Mouse (Mus musculus) cerebellum, adult 9-11 months (tissue): ENCODE measurements around the gene Htr2c.

ENCODE experiments used
- DNase-seq: peaks from one replicate; pipeline ENCODE4 v3.0.0; 2022

Gene Htr2c

GRCm38 (mm10) chrX:146962258-146962913, at the start of gene Htr2c:
TSS of gene Htr2c (plus strand) at chrX:146962513.
- no peak for DNase-seq

DNA sequence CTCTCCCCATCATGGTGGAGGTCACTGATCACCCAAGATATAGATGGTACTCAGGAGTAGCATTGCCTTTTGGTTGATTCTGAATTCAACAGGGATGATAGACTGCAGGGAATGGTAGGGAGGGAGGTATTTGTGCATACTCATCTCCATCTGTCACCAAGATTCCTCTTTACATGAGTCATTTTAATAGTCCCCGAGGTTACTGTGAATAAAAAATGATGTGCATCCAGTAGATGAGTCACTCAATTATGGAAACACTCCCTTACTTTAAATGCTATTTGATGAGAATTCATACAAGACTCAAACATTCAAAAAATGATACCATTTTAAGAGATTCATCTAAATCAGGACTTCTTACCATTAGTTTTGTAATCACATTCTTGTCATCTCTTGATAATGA, 34.1 kb upstream of the Htr2c start:
- DNase-seq: no peak

- DNase-seq: no peak
Measured at GRCm38 (mm10) chrX:146936332-146936731, 26.0 kb upstream of the Htr2c start.

- DNase-seq: no peak
Measured at GRCm38 (mm10) chrX:146946216-146946886, 16.0 kb upstream of the Htr2c start.

- no peak for DNase-seq
Measured at GRCm38 (mm10) chrX:146946996-146947395, 15.3 kb upstream of the Htr2c start.

- DNase-seq: no peak
Measured at GRCm38 (mm10) chrX:146958608-146959007, 3.7 kb upstream of the Htr2c start.

DNA sequence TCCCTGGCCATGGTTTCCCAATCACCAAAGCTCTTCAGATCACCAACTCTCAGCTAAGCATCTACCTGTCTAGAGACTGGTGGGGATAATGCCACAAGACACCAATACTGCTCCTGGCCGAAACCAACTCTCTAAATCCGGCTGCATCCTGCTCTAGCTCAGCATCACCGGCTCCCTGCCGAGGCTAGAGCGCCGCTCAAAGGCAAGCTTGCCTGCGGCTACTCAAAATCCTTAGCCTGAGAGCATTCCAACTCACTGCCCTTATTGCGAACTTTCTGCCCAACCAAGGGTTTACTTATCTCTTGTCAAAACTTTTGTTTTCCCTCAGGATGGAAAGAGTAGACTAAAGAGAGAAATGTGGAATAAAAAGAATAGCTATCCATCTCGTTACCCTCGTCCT, 2.4 kb upstream of the Htr2c start:
- DNase-seq: no peak

- no peak for DNase-seq
Measured at GRCm38 (mm10) chrX:146962914-146963547, 718 bp downstream of the Htr2c start.

DNA sequence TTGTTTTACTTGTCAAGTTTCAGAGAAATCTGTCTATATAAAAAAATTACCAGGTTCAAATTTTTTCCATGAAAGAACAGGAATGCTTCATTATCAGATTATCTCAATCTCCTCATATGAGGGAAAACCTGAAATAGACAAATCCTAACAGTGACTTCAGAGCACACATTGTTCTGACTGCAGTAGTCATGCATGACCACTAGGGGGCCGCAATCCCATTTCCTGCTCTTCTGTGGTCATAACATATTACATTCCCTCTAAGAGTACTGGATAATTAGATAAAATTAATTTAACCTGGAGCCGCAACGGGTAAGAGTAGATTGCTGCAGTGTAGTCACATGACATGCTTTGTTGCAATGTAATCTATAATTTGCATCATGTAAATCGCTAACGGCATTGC, 17.6 kb downstream of the Htr2c start:
- no peak for DNase-seq

DNA sequence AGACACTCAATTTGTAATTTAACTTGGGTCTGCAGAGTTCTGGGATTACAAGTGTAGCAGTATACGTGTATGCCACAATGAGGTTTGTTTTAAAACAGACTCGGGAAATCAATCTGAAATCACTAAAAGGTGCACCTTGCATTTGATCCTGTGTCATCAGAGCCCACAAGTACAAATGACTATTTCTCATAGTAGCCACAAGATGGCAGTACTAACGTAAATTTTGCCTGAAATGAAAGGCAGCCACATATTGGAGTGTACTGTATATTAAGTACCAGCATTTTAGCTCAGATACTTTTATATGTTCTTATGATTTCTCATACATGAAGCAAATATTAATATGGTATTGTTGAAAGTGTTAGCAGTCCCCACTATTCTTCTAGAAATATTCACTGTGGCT, 93.4 kb downstream of the Htr2c start:
- no peak for DNase-seq

- DNase-seq: no peak
Measured at GRCm38 (mm10) chrX:147071622-147072021, 109.3 kb downstream of the Htr2c start.

DNA sequence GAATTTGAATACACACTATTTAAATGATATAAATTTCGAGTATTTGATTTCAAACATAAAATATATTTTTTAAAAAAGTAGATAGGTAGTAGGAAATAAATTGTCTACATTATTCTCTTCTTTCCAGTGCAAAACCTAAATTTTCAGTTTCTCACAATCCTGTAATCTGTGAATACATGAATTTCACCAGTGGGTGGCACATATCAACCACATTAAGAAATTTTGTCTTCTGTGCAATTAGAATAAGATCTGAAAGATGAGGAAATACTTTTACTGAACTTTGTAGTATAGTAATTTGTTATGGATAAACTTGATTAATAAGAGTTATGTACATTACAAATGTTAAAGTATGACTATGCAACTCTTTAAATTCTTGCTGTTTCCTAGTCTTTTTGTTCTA, 156.8 kb downstream of the Htr2c start:
- DNase-seq: no peak

DNA sequence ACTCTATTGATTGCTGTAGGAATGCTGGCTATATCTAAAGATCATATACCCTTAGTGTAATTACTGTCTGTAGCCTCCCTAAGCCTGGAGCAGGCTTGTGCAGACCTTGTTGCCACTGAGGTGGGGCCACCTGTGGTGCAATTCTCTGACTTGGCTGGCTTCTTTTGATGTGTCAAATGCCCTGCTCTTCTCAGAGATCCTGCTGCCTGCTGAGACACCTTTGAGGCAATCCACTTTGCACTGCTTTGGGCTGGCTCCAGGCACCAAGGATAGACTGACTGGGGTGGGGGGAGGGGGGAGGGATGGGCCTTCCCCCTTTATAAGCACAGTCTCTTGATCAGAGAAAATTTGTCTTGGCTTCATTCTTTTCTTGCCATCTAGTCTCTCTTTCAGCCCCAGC, 252.9 kb downstream of the Htr2c start:
- no peak for DNase-seq

DNA sequence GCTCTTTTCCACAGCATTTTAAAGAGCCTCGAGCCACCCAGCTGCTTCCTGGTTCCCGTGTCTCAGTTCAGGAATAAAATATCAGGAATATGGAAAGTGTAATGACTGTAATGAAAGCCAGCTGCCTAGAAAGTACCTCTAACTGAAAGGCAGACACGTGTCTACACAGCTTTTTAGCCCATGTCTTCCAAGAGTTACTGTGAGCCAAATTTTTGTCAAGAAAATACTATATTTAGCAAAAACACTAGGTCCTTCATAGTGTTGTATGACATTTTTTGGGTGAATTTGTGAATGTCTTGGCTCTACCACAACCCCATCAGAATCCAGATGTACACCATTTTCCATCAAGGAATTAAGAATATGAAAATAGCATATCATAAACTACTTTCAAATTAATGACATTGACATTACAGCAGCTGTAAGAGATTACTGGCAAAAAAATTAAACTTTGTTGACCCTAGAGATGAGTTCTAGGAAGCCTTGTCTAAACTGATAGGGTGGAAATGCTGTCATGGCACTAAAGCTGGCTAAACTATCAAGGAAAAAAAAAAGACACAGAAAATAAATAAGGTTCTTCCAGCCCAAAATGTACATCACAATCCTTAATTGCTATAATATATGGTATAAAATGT, 255.2 kb downstream of the Htr2c start:
- no peak for DNase-seq

DNA sequence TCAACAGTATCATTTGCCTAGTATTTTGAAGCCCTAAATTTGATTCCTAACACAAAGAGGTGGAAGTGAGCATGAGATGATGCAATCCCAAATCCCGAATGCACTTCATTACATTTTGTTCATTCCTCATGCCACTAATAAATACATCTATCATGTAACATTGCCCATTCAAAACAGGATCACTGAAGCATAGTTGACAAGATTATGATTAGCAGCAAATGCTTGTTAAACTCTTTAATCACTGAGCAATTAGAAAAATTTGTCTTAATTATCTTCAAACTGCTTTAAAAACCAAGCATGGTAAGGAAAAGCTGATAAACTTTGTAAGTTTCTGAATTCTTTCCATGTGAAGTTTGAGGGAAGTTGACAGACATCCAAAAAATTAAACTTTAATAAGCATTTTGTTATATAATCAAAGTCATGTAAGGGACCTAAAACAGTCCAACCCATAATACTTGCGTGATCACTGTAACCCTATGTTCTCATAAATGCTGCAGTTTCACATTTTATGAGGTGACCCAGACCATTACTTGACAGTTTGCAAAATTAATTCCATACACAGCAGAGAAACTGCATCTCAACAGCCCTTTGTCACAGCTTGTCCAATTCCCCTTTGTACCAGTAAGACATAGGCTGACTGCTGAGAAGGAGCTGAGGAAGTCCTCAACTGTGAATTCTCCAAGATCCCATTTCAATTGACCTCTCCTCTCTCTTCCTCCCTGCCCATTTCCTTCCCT, 276.7 kb downstream of the Htr2c start:
- no peak for DNase-seq
